Mouse (Mus musculus): ENCODE results near the gene Klhl21.
"Not testable (repeated sequence)": the region's sequence is repeated elsewhere in the genome, so short reads cannot be mapped to it uniquely, and the experiment has no call there.

The Klhl21 gene

GRCm38 (mm10) chr4:152021568-152022097, 13.0 kb downstream of the Klhl21 start:
- DNase-seq (ENCODE audit: low spot score), result no peak

GRCm38 (mm10) chr4:152022506-152022905, 13.9 kb downstream of the Klhl21 start:
- DNase-seq (ENCODE audit: low spot score), result no peak

GRCm38 (mm10) chr4:152024525-152024924, 15.9 kb downstream of the Klhl21 start:
- DNase-seq (ENCODE audit: low spot score), result no peak

GRCm38 (mm10) chr4:152026751-152027508, 18.3 kb downstream of the Klhl21 start:
- DNase-seq (ENCODE audit: low spot score), result no peak

- peak; percentile 93 for DNase-seq (ENCODE audit: low spot score)
Observed at GRCm38 (mm10) chr4:152027524-152027923, 18.9 kb downstream of the Klhl21 start, which contains the start of gene Zbtb48. Gene Zbtb48, minus strand, starts transcription at chr4:152027671.

DNA sequence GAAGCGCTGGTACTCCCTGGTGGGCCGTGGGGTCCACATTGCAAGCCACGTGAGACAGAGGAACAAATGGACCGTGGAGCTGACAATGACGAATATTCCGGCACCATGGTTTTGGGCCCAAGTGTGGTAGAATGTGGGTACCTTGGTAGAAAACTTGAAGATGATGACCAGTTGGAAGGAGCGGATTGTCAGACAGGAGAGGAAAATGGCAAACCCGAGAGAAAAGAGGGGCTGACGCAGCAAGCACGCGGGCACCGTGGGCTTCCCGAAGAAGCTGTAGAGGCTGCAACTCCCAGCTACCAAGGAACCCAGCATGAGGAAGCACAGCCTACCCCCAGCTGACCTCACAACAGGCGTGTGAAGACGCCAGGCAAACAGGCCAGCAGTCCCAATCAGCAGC, 19.9 kb downstream of the Klhl21 start:
- no peak for DNase-seq (ENCODE audit: low spot score)

GRCm38 (mm10) chr4:152029087-152029486, 20.5 kb downstream of the Klhl21 start:
- no peak for DNase-seq (ENCODE audit: low spot score)

- no peak for DNase-seq (ENCODE audit: low spot score)
Observed at GRCm38 (mm10) chr4:152029997-152030396, 21.4 kb downstream of the Klhl21 start.

DNA sequence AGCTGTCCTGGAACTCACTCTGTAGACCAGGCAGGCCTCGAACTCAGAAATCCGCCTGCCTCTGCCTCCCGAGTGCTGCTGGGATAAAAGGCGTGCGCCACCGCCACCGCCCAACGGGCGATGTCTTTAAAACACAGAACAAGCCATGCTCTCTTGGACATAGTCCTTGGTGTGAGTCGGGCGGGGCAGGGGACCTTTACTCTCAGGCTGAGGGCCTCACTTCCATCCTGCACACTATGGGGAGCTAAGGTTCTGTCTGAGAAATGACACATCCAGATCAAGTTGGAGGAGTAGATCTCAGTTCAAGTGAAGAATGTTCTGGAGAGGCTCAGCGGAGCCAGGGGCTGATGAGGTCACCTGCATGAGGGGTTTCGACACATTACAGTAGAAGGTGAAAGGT, 24.3 kb downstream of the Klhl21 start:
- DNase-seq (ENCODE audit: low spot score), result no peak

DNA sequence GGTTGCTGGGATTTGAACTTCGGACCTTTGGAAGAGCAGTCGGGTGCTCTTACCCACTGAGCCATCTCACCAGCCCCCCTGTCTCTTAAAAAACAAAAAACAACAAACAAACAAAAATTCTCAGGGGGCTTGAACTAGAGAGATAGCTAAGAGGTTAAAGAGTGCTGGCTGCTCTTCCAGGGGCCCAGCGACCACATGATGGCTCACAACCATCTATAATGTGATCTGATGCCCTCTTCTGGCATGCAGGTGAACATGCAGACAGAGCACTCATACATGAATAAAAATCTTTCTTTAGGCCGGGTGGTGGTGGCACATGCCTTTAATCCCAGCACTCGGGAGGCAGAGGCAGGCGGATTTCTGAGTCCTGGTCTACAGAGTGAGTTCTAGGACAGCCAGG, 27.9 kb downstream of the Klhl21 start:
- not testable (repeated sequence) for DNase-seq (ENCODE audit: low spot score)

- DNase-seq (ENCODE audit: low spot score), result no peak
Observed at GRCm38 (mm10) chr4:152038225-152038984, 29.8 kb downstream of the Klhl21 start, which contains the start of gene Tas1r1. Gene Tas1r1, minus strand, starts transcription at chr4:152038568.

DNA sequence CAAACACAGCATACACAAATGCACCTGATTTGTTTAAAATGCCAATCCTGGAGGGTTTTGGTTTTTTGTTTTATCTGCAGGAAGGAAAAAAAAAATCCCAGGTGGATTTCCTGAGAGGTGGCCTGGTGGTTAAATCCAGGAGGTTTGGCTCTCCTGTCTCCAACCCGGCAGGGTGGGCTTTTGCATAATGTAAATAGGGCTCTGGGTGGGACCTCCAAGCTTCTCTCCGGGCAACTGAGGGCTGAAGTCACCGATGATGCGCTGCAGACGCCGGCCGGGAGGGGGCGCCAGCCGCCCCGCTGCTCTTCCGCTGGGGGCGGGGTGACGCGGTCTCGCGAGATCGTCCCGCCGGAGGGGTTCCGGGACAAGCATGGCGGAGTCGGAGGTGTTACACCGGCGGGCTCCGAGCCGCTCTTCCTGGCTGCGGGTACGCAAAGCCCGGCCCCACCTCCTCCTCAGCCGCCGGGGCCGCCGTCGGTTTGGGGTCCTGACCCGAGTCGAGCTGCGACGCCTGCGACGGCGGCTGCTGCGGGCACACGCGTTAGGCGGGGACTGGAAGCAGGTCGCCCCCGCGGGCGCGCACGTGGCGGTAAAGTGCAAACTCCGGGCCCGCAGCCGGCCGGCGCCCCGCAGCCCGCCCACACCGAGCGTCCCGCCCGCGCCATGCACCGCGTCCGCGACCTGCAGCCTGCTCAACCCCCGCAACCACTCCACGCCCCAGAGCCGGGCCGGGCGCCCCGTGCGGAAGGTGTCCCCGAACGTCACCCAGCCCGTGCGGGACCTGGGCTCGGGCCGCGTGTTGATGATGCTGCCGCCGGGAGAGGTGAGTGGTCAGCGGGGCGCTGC, 30.6 kb downstream of the Klhl21 start, which contains the start of gene Nol9:
Nol9 (plus strand) TSS at position 337 of the 846 bp plus-strand sequence.
- peak; percentile 82 for DNase-seq (ENCODE audit: low spot score)

DNA sequence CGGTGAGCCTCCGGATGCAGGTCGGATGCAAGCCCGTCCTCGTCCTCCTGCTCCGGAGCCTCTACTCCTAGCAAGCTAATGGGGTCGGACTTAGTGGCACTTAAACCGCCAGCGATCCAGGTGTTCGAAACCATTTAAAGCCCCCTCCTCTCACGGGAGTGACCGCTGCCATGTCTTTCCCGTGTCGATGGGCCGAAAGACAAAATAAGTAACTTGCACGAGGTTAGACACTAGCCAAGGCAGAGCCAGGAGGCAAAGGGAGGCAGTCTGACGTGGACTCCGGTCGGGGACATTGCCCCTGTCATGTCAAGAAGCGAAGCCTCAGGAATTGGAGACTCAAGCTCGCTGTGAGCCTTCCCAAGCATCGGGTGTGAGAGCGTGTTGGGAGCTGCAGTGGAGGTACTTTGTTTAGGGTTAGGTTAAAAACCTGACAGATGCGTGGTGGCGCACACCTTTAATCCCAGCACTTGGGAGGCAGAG, 31.3 kb downstream of the Klhl21 start:
- no peak for DNase-seq (ENCODE audit: low spot score)

DNA sequence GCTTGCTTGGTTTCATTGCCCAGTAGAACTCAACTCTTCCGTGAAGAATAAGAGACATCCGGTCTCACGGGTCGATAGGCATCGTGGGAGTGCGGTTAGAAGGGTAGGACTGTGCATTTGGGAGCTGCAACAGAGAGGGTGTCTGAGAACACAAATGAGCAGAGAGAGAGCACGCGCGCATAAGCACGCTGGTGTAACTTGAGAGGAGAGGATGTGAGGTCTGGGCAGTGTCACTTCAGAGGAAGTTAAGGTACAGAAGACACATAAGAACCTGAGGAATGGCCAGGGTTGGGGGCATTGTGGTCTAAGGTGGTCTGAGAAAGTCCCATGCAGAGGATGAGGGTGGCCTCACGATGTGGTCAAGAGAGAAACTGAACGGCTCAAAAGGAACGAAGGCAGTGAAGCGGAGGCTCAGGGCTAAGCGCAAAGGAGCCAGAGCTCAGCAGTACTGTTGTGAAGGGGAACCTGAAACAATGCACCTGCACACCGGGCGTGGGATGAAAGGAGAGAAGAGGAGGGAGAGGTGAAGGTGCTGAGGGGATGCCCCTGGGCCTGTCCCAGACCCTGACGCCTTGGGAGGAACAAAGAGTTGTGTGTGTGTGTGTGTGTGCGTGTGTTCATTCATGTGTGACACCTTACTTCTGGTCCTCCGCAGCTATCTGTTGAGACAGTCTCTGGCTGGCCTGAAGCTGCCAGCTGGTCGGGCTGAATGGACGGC, 33.5 kb downstream of the Klhl21 start:
- DNase-seq (ENCODE audit: low spot score), result no peak

DNA sequence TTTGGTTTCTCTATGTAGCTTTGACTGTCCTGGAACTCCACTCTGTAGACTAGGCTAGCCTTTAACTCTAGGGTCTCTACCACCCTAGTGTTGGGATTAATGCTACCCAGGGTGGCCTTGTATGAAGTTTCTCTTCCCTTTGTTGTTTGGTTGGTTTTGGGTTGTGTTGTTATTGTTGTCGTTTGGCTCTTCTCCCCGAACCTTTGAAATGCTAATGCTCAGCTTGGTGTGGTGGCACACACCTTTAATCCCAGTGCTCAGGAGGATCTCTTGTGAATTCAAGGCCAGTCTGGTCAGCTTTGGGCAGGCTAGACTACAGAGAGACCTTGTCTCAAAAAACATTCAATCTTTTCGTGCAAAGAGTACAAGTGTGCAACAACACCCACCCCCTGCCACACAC, 34.6 kb downstream of the Klhl21 start:
- no peak for DNase-seq (ENCODE audit: low spot score)

DNA sequence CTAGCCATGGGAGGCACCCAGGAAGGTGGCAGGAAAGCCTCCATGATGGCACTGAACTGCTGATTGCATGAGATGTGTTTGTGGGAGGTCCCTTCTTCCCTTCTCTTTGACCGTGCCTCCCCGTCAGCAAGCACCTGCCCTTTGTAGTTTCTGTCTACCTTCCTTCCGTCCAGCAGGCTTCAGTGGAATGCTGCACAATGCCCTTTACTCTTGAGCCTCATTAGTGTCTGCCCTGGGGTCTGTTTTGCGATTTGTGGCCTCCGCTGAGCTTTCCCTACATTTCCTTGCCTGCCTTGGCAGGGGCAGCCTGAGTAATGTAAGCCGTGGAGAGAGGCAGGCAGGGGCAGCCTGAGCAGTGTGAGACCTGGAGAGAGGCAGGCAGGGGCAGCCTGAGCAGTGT, 36.0 kb downstream of the Klhl21 start:
- DNase-seq (ENCODE audit: low spot score), result no peak

DNA sequence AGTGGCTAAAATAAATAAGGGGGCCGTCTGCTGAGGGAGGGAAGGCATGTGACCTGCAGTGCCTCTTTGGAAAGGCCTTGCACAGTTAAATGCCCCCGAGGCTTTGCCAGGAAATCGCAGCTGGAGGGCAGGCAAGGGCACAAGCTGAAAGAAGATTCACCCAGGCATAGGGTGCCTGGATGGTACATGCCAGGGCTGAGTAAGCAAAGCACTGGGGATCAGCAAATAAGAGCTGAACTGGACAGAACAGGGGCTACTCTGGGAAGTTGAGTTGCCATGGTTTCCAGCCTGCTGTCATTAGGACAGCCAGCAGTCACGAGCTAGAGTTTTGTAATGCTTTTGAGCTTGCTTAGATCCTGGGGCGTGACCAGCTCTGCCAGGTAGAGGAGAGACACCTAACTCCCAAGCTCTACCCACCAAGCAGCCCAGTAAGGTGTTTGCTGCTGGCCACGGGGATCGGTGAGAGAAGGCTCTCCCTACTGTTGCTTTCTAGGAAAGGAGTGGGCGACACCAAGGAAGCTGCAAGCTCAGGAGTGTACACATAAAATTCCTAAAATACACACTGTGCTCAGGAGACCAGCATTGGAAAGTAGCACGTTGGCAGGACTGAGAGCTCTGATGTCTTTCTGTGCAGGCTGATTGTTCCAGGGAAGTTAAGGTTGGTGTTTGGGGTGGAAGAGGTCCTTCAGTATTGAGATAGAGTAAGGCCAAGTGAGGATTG, 53.9 kb downstream of the Klhl21 start:
- DNase-seq (ENCODE audit: low spot score), result no peak

GRCm38 (mm10) chr4:152067280-152067679, 58.7 kb downstream of the Klhl21 start:
- no peak for DNase-seq (ENCODE audit: low spot score)

All from ovary, adult 18-20 months (tissue).